Mouse (Mus musculus) embryonic fibroblast, embryonic 13.5 days (primary cell): ENCODE measurements around the gene Lgr5. TPM values are rescaled to one million over a fixed set of nuclear protein-coding genes. Genes with fewer than 3 reads are reported as not detected.

Experiments
- H3K27ac ChIP-seq: 2 replicates; pipeline ENCODE4 v1.5.1; 2012; ENCODE audit warnings: low read length, control low read depth, inconsistent platforms; ENCODE audit not compliant: insufficient read depth
- H3K4me1 ChIP-seq: 2 replicates; pipeline ENCODE4 v1.6.1; 2011; ENCODE audit warnings: low read length; ENCODE audit not compliant: control insufficient read depth, insufficient read depth
- H3K4me3 ChIP-seq: 2 replicates; pipeline ENCODE4 v1.5.1; 2011; ENCODE audit warnings: mild to moderate bottlenecking, control low read depth, low read length; ENCODE audit not compliant: insufficient read depth
- CTCF ChIP-seq: IDR thresholded peaks from 2 replicates; pipeline ENCODE4 v1.5.1; 2011; ENCODE audit warnings: mild to moderate bottlenecking, control low read depth, low read length, moderate library complexity, borderline replicate concordance; ENCODE audit not compliant: insufficient read depth
- POLR2A ChIP-seq: IDR thresholded peaks from 2 replicates; pipeline ENCODE4 v1.6.1; 2011; ENCODE audit warnings: low read depth, mild to moderate bottlenecking, control low read depth, low read length, moderate library complexity
- polyA plus RNA-seq: library from polyadenylated mRNA; stranded (reverse); fragments of >200 nt; gene quantifications from 2 replicates; pipeline ENCODE4 v1.2.4, GENCODE M21; 2011; ENCODE audit warnings: low read depth; ENCODE audit not compliant: missing spikeins, insufficient read length

The Lgr5 gene
- polyA plus RNA-seq, 1 experiment = 33.3 TPM

GRCm38 (mm10) chr10:115515503-115515902, 72.1 kb downstream of the Lgr5 start:
- no peak for TF ChIP-seq POLR2A
- no peak for TF ChIP-seq CTCF
- Histone ChIP-seq H3K4me3 (no peak overlapping the region), H3K27ac (no peak overlapping the region), H3K4me1 (no peaks in the 10 kb centered on the region)

- no peaks in the 10 kb centered on the region for H3K4me1 ChIP-seq
- no peak for TF ChIP-seq POLR2A
- no peak for TF ChIP-seq CTCF
- H3K4me3 ChIP-seq = no peak overlapping the region
- H3K27ac ChIP-seq = no peak overlapping the region
Measured at GRCm38 (mm10) chr10:115510959-115511358, 76.6 kb downstream of the Lgr5 start.

GRCm38 (mm10) chr10:115505631-115506239, 81.8 kb downstream of the Lgr5 start:
- Histone ChIP-seq H3K27ac (no peak overlapping the region), H3K4me1 (no peaks in the 10 kb centered on the region)
- TF ChIP-seq CTCF = no peak
- TF ChIP-seq POLR2A = no peak

GRCm38 (mm10) chr10:115505155-115505554, 82.4 kb downstream of the Lgr5 start:
- no peak overlapping the region for H3K4me3 ChIP-seq
- H3K27ac ChIP-seq = no peak overlapping the region
- H3K4me1 ChIP-seq = no peaks in the 10 kb centered on the region
- no peak for TF ChIP-seq CTCF
- TF ChIP-seq POLR2A = no peak

More at GRCm38 (mm10) chr10:115505631-115506239, 81.8 kb downstream of the Lgr5 start:
- no peak overlapping the region for H3K4me3 ChIP-seq

GRCm38 (mm10) chr10:115493778-115494141, 93.8 kb downstream of the Lgr5 start:
- no peak overlapping the region for H3K27ac ChIP-seq
- no peak for TF ChIP-seq POLR2A
- no peak for TF ChIP-seq CTCF
- H3K4me3 ChIP-seq = no peak overlapping the region
- H3K4me1 ChIP-seq = no peaks in the 10 kb centered on the region

GRCm38 (mm10) chr10:115492956-115493777, 94.4 kb downstream of the Lgr5 start:
- H3K27ac ChIP-seq = no peak overlapping the region
- no peak overlapping the region for H3K4me3 ChIP-seq
- H3K4me1 ChIP-seq = no peaks in the 10 kb centered on the region
- TF ChIP-seq CTCF (no peak), POLR2A (no peak)

- TF ChIP-seq POLR2A = no peak
- Histone ChIP-seq H3K27ac (no peak overlapping the region), H3K4me1 (no peaks in the 10 kb centered on the region), H3K4me3 (no peak overlapping the region)
Measured at GRCm38 (mm10) chr10:115491803-115492510, 95.6 kb downstream of the Lgr5 start.

GRCm38 (mm10) chr10:115485602-115486001, 102.0 kb downstream of the Lgr5 start:
- TF ChIP-seq POLR2A (no peak), CTCF (no peak)
- no peaks in the 10 kb centered on the region for H3K4me1 ChIP-seq
- no peak overlapping the region for H3K27ac ChIP-seq
- no peak overlapping the region for H3K4me3 ChIP-seq

- Histone ChIP-seq H3K4me1 (no peaks in the 10 kb centered on the region), H3K27ac (no peak overlapping the region), H3K4me3 (no peak overlapping the region)
- no peak for TF ChIP-seq POLR2A
- no peak for TF ChIP-seq CTCF
Measured at GRCm38 (mm10) chr10:115484660-115485059, 102.9 kb downstream of the Lgr5 start.
